Mouse (Mus musculus): Measurements from ENCODE around the gene Tmco1.

The Tmco1 gene

DNA sequence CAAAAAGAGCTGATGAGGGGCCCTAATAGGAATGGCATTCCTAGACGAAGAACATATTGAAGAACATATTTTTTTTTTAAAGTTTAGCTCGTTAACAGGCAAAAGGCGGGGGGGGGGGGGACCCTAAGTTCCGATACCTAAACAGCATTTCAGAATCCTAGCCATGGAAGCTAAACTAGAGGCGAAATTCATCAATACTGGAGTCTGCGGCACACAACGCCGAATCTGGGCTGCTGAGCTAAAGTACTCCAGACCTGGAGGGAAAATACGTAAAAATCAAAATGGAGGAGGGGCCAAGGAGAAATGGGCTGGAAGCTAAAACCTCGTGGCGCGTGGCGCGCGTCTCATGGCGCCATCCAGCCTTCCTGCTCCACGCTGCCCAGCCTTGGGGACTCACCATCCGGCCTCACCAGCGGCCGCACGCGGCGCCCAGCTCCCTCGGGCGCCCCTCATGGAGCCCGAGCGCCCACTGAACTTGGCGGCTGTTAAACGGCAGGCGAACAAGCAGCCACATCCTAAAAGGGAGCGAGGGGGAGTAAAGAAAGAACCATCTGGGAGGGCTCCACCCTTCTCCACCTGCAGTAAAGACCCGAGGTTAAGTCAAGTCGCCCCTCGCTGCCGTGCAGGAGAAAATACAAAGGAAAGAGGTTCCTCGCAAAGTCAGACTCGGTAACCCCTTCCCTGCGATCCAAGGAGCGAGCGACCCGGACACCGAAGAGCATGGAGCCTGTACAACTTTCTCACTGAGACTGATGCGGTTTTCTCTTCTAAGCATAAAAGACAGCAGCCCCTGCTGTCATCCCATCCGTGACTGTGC, 24.5 kb upstream of the Tmco1 start:
- DNase-seq (ENCODE audit: extremely low spot score, low spot score) = peak; percentile 80

DNA sequence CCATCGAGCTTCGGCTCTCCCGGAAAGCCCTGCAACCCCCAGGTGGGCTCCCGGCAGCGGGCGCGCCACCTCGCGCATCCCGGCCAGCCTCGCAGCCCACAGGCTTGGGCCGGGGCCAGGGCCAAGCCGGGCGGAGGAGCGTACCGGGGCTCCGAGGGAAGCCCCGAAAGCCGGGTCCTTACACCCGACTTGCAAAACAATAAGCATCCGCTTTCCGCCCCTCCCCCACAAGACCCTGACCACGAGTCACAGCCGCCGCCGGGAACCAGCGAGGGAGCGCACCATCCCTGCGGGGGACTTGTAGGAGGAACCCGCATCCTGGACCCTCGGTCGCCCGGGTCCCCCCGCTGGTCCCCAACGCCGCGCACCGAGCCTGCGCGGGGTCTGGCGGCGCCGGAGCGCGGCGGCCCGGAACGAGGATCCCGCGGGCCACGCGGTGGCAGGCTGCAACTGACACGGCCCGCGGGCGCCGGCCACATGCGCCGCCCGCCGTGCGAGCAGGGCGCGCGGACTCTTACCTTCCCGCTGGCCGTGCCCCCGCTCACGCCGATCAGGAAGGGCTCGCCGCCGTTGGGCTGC, 23.8 kb upstream of the Tmco1 start:
- peak; percentile 93 for DNase-seq (ENCODE audit: extremely low spot score, low spot score)

DNA sequence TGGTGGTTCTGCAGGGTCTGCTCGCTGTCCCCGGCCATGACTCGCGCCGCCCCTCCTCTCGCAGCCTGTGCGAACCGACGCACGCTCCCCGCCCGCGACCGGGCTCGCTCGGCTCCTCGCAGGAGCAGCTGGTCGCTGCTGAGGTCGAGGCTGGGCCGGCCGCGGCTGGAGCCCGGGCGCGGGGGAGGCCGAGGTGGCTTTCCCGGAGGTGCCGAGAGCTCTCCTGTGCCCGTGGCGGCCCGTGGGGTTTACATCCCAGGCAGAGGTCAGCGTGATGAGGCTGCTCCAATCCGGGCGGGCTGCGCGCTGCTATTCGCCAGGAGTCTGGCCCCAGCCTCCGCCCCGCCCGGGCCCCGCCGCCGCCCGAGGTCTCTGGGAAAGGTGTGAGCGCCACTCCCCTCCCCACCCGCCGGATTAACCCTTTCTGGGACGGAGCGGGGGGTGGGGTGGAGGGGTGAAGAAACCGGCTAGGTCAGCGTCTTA, 23.3 kb upstream of the Tmco1 start:
- peak; percentile 93 for DNase-seq (ENCODE audit: extremely low spot score, low spot score)

GRCm38 (mm10) chr1:167285320-167285355, 23.0 kb upstream of the Tmco1 start, which contains the start of gene Uck2:
Gene Uck2, minus strand, starts transcription at chr1:167285320.
- DNase-seq (ENCODE audit: extremely low spot score, low spot score) = no peak

DNA sequence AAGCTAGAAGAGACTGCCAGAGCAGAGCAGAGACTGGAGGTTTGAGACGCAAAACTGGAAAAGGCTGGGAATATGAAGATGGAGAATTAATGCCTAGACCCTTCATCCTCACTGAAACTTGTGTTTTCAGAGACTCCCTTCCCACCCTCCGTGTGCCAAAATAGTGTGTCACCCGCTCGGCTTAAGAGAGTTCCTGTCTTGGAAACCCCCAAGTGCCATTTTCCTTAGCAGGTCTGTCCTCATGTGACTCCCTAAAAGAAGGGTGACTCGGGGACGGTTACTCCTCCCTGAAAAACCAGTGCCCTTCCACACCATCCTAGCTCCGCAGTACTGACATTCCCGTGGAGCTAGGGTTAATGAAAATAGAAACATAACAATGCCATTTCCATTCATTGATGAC, 22.8 kb upstream of the Tmco1 start:
- no peak for DNase-seq (ENCODE audit: extremely low spot score, low spot score)

DNA sequence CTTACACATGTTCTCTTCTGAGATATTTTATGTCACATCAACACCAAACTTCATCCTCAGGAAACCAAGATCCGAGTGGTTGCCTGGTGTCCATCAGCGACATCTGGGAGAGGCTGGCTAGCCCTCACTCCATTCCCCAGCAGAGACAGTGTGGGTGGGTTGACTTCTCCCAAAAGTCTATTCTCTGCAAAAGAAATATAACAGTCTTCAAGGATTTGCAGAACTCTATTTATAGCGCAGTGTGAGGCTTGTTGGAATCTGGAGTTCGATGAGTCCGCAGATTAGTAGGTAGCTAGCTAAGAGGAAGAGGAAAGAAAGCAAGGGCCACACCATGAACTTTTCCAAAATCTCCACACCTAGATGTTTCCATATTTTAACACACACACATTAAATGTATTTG, 21.0 kb upstream of the Tmco1 start:
- no peak for DNase-seq (ENCODE audit: extremely low spot score, low spot score)

DNA sequence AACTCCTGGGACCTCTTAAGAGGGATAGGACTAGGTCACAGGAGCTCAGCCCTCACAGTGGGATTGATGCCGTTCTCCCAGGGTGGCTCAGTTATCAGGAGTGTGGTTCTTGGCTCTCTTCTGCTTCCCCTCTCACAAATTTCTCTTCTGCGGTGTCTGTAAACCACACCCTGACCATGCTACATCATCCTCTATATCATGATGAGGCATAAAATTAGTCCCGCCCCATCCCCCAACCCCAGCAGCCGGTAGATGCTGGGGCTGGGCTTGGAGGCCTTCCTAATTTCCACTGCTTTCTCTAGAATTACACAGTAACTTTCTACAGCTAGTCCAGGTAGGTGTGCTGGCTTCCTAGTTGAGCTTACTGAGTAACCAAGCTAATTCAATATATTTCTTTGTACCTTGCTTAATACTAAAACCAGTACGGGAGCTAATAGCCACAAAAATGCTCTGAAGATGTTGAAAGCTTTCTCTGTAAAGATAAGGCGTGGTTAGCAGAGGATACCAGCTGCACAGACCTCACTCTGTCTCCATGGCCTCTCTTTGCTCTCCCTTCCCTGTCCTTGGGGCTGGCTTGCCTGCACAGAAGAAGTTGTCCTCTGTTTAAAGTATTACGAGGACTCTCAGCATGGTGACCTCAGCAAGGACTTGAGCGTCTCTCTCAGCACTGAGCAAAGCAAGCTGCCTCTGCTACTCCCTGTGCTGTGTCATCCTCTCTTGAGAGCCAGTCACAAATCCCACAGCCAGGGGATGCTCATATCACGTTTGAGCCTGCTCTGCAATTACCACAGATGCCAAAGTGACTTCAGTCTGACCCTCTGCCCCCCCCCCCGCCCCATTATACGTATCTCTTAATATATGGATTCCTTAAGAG, 19.3 kb upstream of the Tmco1 start:
- no peak for DNase-seq (ENCODE audit: extremely low spot score, low spot score)

DNA sequence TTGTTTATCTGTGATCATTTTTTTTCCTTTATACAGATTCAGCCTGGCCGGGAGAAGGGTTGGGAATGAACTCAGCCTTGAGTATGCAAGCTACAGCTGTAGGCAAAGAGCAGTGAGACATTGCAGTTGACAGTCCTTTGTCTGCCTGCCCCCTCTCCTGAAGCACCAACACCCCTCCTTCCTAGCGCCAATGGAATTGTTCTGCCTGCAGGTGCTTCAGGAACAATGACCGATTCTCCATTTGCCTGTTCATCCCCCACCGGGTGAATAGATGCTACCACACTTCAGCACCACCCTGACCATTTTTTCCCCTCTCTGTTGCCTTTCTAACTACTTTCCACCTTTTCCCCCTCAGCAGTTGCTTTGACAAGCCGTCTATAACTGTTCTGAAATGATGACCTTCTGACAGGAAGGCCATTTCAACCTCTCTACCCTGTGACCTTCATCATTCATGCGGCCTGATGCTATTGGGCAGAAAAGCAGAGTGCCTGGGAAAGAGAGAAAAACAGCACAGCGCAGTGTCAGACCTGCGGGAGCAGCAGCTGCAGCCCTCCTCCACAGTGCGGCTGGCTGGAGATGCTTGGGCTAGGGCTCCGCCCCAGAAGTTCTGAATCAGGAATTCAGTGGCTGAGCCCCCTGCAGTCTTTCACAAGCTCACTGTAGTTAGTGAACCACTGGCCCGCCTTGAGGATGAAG, 18.5 kb upstream of the Tmco1 start:
- DNase-seq (ENCODE audit: extremely low spot score, low spot score) = peak; percentile 50

- no peak for DNase-seq (ENCODE audit: extremely low spot score, low spot score)
These were observed 17.9 kb upstream of the Tmco1 start for GRCm38 (mm10) chr1:167290263-167290592.

DNA sequence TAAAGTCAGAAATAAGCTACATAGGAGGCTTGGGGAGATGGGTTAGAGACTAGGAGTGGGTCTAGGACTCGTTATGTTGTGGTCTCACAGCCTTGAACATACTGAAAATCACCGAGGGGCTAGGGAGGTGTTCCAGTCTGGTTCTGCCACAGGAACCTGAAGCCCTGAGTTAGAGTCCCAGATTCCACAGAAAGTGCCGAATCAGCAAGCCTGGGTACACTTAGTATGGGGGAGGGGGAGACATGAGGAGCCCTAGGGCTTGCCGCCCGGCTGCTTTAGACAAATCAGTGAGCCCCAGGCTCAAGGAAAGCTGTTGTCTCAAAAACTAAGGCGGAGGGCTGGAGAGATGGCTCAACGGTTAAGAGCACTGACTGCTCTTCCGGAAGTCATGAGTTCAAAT, 16.6 kb upstream of the Tmco1 start:
- no peak for DNase-seq (ENCODE audit: extremely low spot score, low spot score)

DNA sequence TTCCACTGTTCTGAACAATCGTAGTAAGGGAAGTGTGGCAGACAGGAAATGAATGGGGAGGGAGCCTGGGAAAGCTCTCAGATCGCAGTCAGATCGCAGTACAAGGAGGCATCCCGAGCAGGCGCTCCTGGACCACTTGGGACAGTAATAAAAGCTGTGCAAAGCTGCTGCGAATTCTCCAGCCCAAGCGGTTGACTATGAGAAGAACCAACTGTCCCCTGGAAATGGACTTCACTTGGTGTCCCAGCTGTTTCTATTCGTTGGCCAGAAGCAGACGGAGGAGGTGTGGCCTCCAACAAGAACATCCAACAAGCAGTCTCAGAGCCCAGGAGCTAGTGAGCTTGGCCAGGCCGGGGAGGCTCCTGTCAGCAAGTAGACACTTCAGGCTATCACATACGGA, 15.7 kb upstream of the Tmco1 start:
- DNase-seq (ENCODE audit: extremely low spot score, low spot score) = no peak

GRCm38 (mm10) chr1:167295679-167296402, 12.3 kb upstream of the Tmco1 start:
- no peak for DNase-seq (ENCODE audit: extremely low spot score, low spot score)

GRCm38 (mm10) chr1:167300122-167300521, 8.1 kb upstream of the Tmco1 start:
- no peak for DNase-seq (ENCODE audit: extremely low spot score, low spot score)

DNA sequence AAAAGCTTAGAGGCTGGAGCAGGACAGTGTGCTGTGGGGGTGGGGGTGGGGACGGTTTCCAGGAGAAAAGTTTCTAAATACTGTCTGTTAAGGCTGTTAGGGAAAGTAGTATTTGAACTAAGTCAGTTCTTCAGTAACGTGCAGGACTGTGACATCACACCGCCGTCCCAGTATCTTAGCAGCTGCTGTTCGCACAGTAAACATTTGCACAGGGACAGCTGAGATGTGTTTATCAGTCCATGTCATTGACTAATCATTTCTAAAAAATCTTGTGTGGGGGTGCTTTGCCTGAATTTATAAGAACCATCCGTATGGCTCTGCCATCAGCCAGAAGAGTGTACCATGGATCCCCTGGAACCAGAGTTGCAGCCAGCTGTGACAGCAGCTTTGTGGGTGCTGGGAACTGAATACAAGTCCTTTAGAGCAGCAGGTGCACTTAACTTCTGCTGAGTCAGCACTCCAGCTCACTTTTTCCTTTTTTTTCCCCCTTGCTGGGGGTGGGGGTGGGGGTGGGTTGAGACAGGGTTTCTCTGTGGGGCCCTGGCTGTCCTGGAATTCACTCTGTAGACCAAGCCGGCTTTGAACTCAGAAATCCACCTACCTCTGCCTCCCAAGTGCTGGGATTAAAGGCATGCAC, 2.6 kb upstream of the Tmco1 start:
- no peak for DNase-seq (ENCODE audit: extremely low spot score, low spot score)

- no peak for DNase-seq (ENCODE audit: extremely low spot score, low spot score)
These were observed 1.5 kb upstream of the Tmco1 start for GRCm38 (mm10) chr1:167306451-167307240.

DNA sequence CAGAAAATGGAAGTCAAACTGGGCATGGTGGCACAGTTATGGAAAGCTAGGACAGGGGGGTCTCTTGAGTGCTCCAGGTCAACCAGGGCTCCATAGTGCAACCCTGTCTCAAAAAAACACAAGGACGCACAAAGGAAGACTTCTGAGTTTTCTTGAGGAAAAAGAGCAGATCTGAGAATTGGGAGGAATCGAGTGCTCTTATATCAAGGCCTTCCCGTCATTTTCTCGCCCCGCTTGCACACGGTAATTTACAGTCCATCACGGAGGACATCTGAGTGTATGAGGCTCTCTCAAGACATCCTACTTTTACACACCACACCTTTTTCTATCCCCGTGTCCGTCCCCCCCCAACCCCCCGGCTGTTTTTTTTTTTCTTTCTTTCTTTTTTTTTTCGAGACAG, 504 bp upstream of the Tmco1 start:
- no peak for DNase-seq (ENCODE audit: extremely low spot score, low spot score)

- no peak for DNase-seq (ENCODE audit: extremely low spot score, low spot score)
These were observed 4.2 kb downstream of the Tmco1 start for GRCm38 (mm10) chr1:167312367-167312766.

GRCm38 (mm10) chr1:167313220-167313619, 5.0 kb downstream of the Tmco1 start:
- no peak for DNase-seq (ENCODE audit: extremely low spot score, low spot score)

DNA sequence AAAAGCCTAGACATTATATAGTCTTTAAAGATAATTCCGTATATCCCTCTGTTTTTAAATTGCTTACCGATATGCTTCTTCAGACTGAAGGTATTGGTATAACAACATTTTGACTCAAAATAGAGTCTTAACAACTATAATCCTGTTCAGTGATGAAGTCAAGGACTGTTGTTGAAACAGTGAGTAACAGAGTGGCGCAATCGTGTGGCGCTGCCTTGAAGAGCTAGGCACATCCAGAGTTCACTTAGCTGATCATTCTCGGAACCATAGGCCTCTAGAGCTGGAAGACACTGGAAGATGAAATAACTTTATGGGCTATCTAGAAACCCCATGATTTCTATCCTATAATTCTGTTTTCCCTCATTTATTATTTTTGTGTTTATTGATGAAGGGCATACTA, 13.5 kb downstream of the Tmco1 start:
- no peak for DNase-seq (ENCODE audit: extremely low spot score, low spot score)

DNA sequence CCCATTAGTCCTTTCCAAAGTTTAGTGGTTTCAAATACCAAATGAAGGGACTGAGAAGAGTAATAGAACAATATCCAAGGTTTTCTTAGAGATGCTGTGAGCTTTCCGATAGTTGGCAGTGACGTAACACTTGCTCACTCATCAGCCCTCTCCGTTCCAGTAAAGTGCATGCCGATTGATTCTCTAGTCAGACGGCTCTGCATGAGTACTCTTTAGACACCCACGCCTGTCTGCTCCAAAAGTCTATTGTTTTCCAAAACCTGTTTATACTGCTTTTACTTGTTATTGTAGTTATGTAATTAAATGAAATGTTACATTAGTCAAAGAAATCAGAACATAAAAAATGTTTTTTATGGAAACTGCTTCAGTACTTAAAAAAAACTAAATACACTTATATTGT, 20.6 kb downstream of the Tmco1 start:
- no peak for DNase-seq (ENCODE audit: extremely low spot score, low spot score)
